Mouse (Mus musculus): ENCODE results near the gene Gjb5.

DNA sequence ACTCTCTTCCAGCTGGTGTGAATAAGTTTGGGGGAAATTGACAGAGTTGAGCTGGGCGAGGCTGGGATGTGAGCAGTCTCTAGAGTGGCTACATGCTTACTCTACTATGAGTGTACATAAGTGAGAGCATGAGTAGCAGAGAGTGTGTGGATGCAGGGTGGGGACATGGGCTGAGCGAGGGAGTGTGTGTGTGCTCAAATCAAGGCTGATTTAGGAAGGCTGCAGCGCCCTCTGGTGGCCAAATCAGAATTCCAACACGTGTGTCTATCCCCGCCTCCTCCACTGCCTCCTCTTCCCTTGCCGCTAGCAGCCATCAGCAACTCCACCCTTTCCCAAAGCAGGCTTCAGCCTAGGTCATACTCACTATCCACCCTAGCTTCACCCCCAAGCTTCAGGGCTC lies 33.2 kb downstream of the Gjb5 start:
- peak; percentile 40 to 58 (median 45) for TF ChIP-seq CTCF (IDR thresholded peaks at IDR 0.05 in 2 of 3, conservative IDR thresholded peaks at IDR 0.05 in 1 of 3; ENCODE audit: control insufficient read depth in 1 of 3, insufficient read depth in 1 of 3, low read depth in 2 of 3, low read length in 3 of 3, poor library complexity in 1 of 3, severe bottlenecking in 1 of 3)
- TF ChIP-seq EP300 (IDR thresholded peaks at IDR 0.05; ENCODE audit: low read depth in 1 of 2, low read length in 2 of 2), result no peak
- TF ChIP-seq SIN3A (IDR thresholded peaks at IDR 0.05; ENCODE audit: low read length), result no peak
- no peak for TF ChIP-seq NRF1 (IDR thresholded peaks at IDR 0.05; ENCODE audit: insufficient read depth, low read depth, low read length, poor library complexity, severe bottlenecking)
- TF ChIP-seq BHLHE40 (IDR thresholded peaks at IDR 0.05; ENCODE audit: borderline replicate concordance, low read depth, low read length), result no peak
- TF ChIP-seq MXI1 (IDR thresholded peaks at IDR 0.05; ENCODE audit: low read depth, low read length), result no peak
- no peak for TF ChIP-seq ZNF384 (IDR thresholded peaks at IDR 0.05; ENCODE audit: low read depth, low read length)

All from MEL (cell line).